ENCODE assay signal across 20 mouse cellular contexts in genomic region chr14:122066243-122066642, GRCm38 (mm10). TPM values are rescaled to one million over a fixed set of nuclear protein-coding genes. Genes with fewer than 3 reads are reported as not detected.
DNase-seq lines count a peak whose midpoint lies in the region; ATAC-seq and TF ChIP-seq lines count a peak whose summit lies in the region.
"Had no signal": no experiment of that assay in that cellular context is flagged by ENCODE, and none has a peak within 500 bp of the region (broad histone marks: within the 10 kb centered on the region; RNA-seq: fewer than 3 reads in every experiment).

No protein-coding gene starts in this region.

- H3K4me2 ChIP-seq in lung, postnatal 0 days (replicated peaks; ENCODE audit: low read depth, low read length) = no peak overlapping the region
- no peak overlapping the region for H3K4me2 ChIP-seq in hindbrain, embryonic 16.5 days (ENCODE audit: low read length)
- H3K4me2 ChIP-seq: heart, embryonic 15.5 days; hindbrain, embryonic 13.5 days; liver, embryonic 12.5 days had no signal

- peak; percentile 60 for ATAC-seq in lung, postnatal 0 days
- ATAC-seq in granulocyte monocyte progenitor cell, adult 5-6 weeks (replicated peaks; ENCODE audit: poor library complexity, severe bottlenecking) = peak; percentile 40
- ATAC-seq in neutrophil, adult 5-6 weeks (ENCODE audit: extremely low read depth, insufficient number of reproducible peaks, low FRiP score, poor library complexity, severe bottlenecking) = peak; percentile 51
- ATAC-seq in megakaryocyte-erythroid progenitor cell, adult 5-6 weeks (replicated peaks; ENCODE audit: low FRiP score, low TSS enrichment, poor library complexity, severe bottlenecking) = no peak
- ATAC-seq in hindbrain, embryonic 16.5 days = no peak
- ATAC-seq: forebrain, postnatal 0 days; liver, embryonic 12.5 days had no signal

- TF ChIP-seq CTCF in lung, postnatal 0 days (IDR thresholded peaks at IDR 0.05) = no peak

- H3K27me3 ChIP-seq in lung, postnatal 0 days (replicated peaks; ENCODE audit: insufficient read depth, low read length) = no peaks in the 10 kb centered on the region
- H3K27me3 ChIP-seq in hindbrain, embryonic 16.5 days (replicated peaks; ENCODE audit: control insufficient read depth, insufficient read depth, low read length) = no peaks in the 10 kb centered on the region
- H3K27me3 ChIP-seq: hindbrain, embryonic 13.5 days; liver, embryonic 12.5 days had no signal

- H3K4me1 ChIP-seq in lung, postnatal 0 days (ENCODE audit: insufficient read depth, low read depth, low read length) = peaks cover 3% of the 10 kb centered on the region; the same call in 1 of the 2 replicates
- H3K4me1 ChIP-seq in hindbrain, embryonic 16.5 days (ENCODE audit: control insufficient read depth, insufficient read depth, low read depth, low read length) = no peaks in the 10 kb centered on the region
- H3K4me1 ChIP-seq: hindbrain, embryonic 13.5 days had no signal

- TF ChIP-seq EP300 in lung, postnatal 0 days (IDR thresholded peaks at IDR 0.05) = no peak

- H3K9ac ChIP-seq in lung, postnatal 0 days (replicated peaks; ENCODE audit: low read depth) = no peak overlapping the region
- no peak overlapping the region for H3K9ac ChIP-seq in hindbrain, embryonic 16.5 days (ENCODE audit: low read depth, low read length)
- H3K9ac ChIP-seq: forebrain, postnatal 0 days; heart, embryonic 15.5 days; hindbrain, embryonic 13.5 days; liver, embryonic 12.5 days had no signal

- H3K4me3 ChIP-seq in lung, postnatal 0 days (ENCODE audit: low read depth, low read length) = no peak overlapping the region
- no peak overlapping the region for H3K4me3 ChIP-seq in hindbrain, embryonic 16.5 days (ENCODE audit: low read length)
- H3K4me3 ChIP-seq: erythroblast, embryonic 14.5 days; heart, embryonic 15.5 days; hindbrain, embryonic 13.5 days; liver, embryonic 12.5 days had no signal

- H3K36me3 ChIP-seq in lung, postnatal 0 days (ENCODE audit: insufficient read depth, low read length) = no peaks in the 10 kb centered on the region
- H3K36me3 ChIP-seq in hindbrain, embryonic 16.5 days (ENCODE audit: control insufficient read depth, insufficient read depth, low read length) = no peaks in the 10 kb centered on the region
- H3K36me3 ChIP-seq: heart, embryonic 15.5 days; hindbrain, embryonic 13.5 days; liver, embryonic 12.5 days had no signal

- no peaks in the 10 kb centered on the region for H3K9me3 ChIP-seq in lung, postnatal 0 days (ENCODE audit: low read length)
- no peaks in the 10 kb centered on the region for H3K9me3 ChIP-seq in hindbrain, embryonic 16.5 days (ENCODE audit: control insufficient read depth, low read length)
- H3K9me3 ChIP-seq: heart, embryonic 15.5 days; hindbrain, embryonic 13.5 days; liver, embryonic 12.5 days had no signal

- DNase-seq in lung, postnatal 0 days (ENCODE audit: low spot score) = peak; percentile 54
- DNase-seq in lung, postnatal 14 days = no peak
- no peak for DNase-seq in kidney, adult 9 months
- DNase-seq in layer of hippocampus, adult 9-10 months (ENCODE audit: low spot score) = no peak
- DNase-seq: cerebellum, adult 9-10 months; forebrain, postnatal 0 days; gastrocnemius, postnatal 14 days; kidney, adult 2 months; retina, postnatal 1 day had no signal

- no peak overlapping the region for H3K27ac ChIP-seq in lung, postnatal 0 days (ENCODE audit: low read length)
- H3K27ac ChIP-seq in hindbrain, embryonic 16.5 days (ENCODE audit: low read depth, low read length) = no peak overlapping the region
- H3K27ac ChIP-seq: heart, embryonic 15.5 days; hindbrain, embryonic 13.5 days; liver, embryonic 12.5 days had no signal

- WGBS in lung, postnatal 0 days = 18% methylated on average over 4 of the region's 4 CpGs
- WGBS in hindbrain, embryonic 16.5 days = 79% methylated on average over 4 of the region's 4 CpGs

RNA-seq across cellular contexts. Expression of gene Timm8a2, which starts 31.8 kb away (rescaled TPM):
- polyA plus RNA-seq in lung, postnatal 0 days (2015; fragmentation: Nextera tagmentation; extraction: Ambion mirVana) = not detected in 2 replicates
- not detected in 2 replicates for total RNA-seq in granulocyte monocyte progenitor cell, adult 5-6 weeks (2014; fragmentation: Nextera tagmentation)
- not detected in 2 replicates for total RNA-seq in granulocyte monocyte progenitor cell, adult 5-6 weeks (2017)
- 1.2 and 2.7 TPM in 2 replicates for total RNA-seq in neutrophil, adult 5-6 weeks (2017)
- total RNA-seq in megakaryocyte-erythroid progenitor cell, adult 5-6 weeks (2014; fragmentation: Nextera tagmentation) = not detected in 2 replicates
- total RNA-seq in megakaryocyte-erythroid progenitor cell, adult 5-6 weeks (2017) = not detected in 2 replicates
- not detected in 2 replicates for polyA plus RNA-seq in hindbrain, embryonic 16.5 days (2015; fragmentation: Nextera tagmentation; extraction: Ambion mirVana)
- total RNA-seq: forebrain, postnatal 0 days; gastrocnemius, postnatal 14 days; layer of hippocampus, adult 8-10 months had no signal
- polyA plus RNA-seq: C2C12; erythroblast, embryonic 14.5 days; forebrain, postnatal 0 days; heart, embryonic 15.5 days; hindbrain, embryonic 13.5 days; kidney, adult 2 months; liver, embryonic 12.5 days; neural tube, embryonic 14.5 days had no signal

RNA-seq across cellular contexts. Expression of gene Tm9sf2, which starts 40.6 kb away (rescaled TPM):
- polyA plus RNA-seq in lung, postnatal 0 days (2015; fragmentation: Nextera tagmentation; extraction: Ambion mirVana) = 162 and 170 TPM in 2 replicates
- total RNA-seq in granulocyte monocyte progenitor cell, adult 5-6 weeks (2014; fragmentation: Nextera tagmentation) = 62.7 and 67.8 TPM in 2 replicates
- total RNA-seq in granulocyte monocyte progenitor cell, adult 5-6 weeks (2017) = 108 and 113 TPM in 2 replicates
- 112 and 114 TPM in 2 replicates for total RNA-seq in neutrophil, adult 5-6 weeks (2017)
- total RNA-seq in megakaryocyte-erythroid progenitor cell, adult 5-6 weeks (2014; fragmentation: Nextera tagmentation) = 41.4 and 48.2 TPM in 2 replicates
- total RNA-seq in megakaryocyte-erythroid progenitor cell, adult 5-6 weeks (2017) = 81.3 and 82.5 TPM in 2 replicates
- polyA plus RNA-seq in hindbrain, embryonic 16.5 days (2015; fragmentation: Nextera tagmentation; extraction: Ambion mirVana) = 117 and 122 TPM in 2 replicates

Comparison
In these comparisons a context has a peak if more than half of its experiments do, and no peak if none do; other contexts are left out.
1. ATAC-seq: peak in lung, postnatal 0 days (single experiment), granulocyte monocyte progenitor cell, adult 5-6 weeks (single experiment) and neutrophil, adult 5-6 weeks (single experiment); none in megakaryocyte-erythroid progenitor cell, adult 5-6 weeks (single experiment) and hindbrain, embryonic 16.5 days (single experiment).